Mouse (Mus musculus) stomach, embryonic 14.5 days (tissue): ENCODE results near the gene Lekr1. TPM values are rescaled to one million over a fixed set of nuclear protein-coding genes. Genes with fewer than 3 reads are reported as not detected.

Experiments used
- ATAC-seq: fragments of 200-750 bp; cut with Nextera tagmentation; 2 replicates; pipeline ENCODE4 v1.8.0; 2017; ENCODE audit warnings: low read depth, moderate TSS enrichment; ENCODE audit not compliant: insufficient number of reproducible peaks, insufficient read depth, low FRiP score
- H3K27ac ChIP-seq: fragments of 300-500 bp; sonication (generic); 2 replicates; pipeline ENCODE4 v1.5.1; 2014; ENCODE audit warnings: mild to moderate bottlenecking, low read length, moderate library complexity, mixed read lengths
- H3K27me3 ChIP-seq: fragments of 300-500 bp; sonication (generic); 2 replicates; pipeline ENCODE4 v1.6.1; 2014; ENCODE audit warnings: low read length, control low read depth, mixed read lengths; ENCODE audit not compliant: control insufficient read depth, insufficient read depth
- H3K36me3 ChIP-seq: fragments of 300-500 bp; sonication (generic); 2 replicates; pipeline ENCODE4 v1.6.1; 2014; ENCODE audit warnings: mild to moderate bottlenecking, control low read depth, low read length, moderate library complexity, mixed read lengths; ENCODE audit not compliant: control insufficient read depth, insufficient read depth
- H3K4me1 ChIP-seq: fragments of 300-500 bp; sonication (generic); 2 replicates; pipeline ENCODE4 v1.6.1; 2014; ENCODE audit warnings: low read length, control low read depth, mixed read lengths; ENCODE audit not compliant: control insufficient read depth, insufficient read depth
- H3K4me2 ChIP-seq: fragments of 300-500 bp; sonication (generic); replicated peaks from 2 replicates; pipeline ENCODE4 v1.6.1; 2014; ENCODE audit warnings: low read depth, low read length, control low read depth
- H3K4me3 ChIP-seq: fragments of 300-500 bp; sonication (generic); 2 replicates; pipeline ENCODE4 v1.5.1; 2014; ENCODE audit warnings: low read depth, low read length, control low read depth
- H3K9ac ChIP-seq: fragments of 300-500 bp; sonication (generic); replicated peaks from 2 replicates; pipeline ENCODE4 v1.6.1; 2014; ENCODE audit warnings: low read depth, mild to moderate bottlenecking, control low read depth, low read length, moderate library complexity, mixed read lengths
- H3K9me3 ChIP-seq: fragments of 300-500 bp; sonication (generic); 2 replicates; pipeline ENCODE4 v1.6.1; 2016; ENCODE audit warnings: low read depth, low read length, control low read depth; ENCODE audit not compliant: control insufficient read depth
- WGBS: fragments of 180-500 bp; shearing (Covaris S2); extraction: QIAGEN DNeasy Blood & Tissue Kit; methylation state at CpG from one replicate; pipeline ENCODE4 v1.1.7; 2014; 5-methylcytosine and 5-hydroxymethylcytosine counted together
- polyA plus RNA-seq: library from polyadenylated mRNA; unstranded; fragments of >200 nt; fragmentation: Nextera tagmentation; extraction: Ambion mirVana; gene quantifications from 2 replicates; pipeline ENCODE4 v1.2.1, GENCODE M21; 2014

The Lekr1 gene
- polyA plus RNA-seq, 1 experiment from 2014 or later, result 12.3 TPM

DNA sequence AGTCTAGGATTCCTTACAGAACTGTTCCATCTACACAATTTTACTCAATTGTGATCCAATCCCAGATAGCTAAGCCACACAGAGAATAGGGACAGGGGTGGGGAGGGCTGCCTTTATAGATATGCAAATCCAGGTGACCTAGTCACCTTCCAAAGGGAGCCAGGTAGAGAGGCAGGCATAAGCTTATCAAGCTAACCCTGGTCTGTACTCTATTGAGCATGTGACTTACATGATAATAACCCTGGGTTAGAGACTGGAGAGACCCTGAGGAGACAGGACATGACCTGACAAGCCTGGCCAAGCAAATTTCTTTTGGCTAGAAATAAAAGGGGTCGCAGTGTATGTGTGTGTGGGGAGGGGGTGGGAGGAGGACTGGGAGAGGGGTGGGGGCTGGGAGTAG lies 17.1 kb upstream of the Lekr1 start:
- peaks cover 13% of the 10 kb centered on the region for H3K4me1 ChIP-seq
- H3K4me2 ChIP-seq, result no peak overlapping the region
- no peak overlapping the region for H3K27ac ChIP-seq
- ATAC-seq, result peak; percentile 71; the same call in 1 of the 2 replicates
- no peaks in the 10 kb centered on the region for H3K9me3 ChIP-seq
- H3K4me3 ChIP-seq, result no peak overlapping the region
- no peaks in the 10 kb centered on the region for H3K27me3 ChIP-seq
- no peak overlapping the region for H3K9ac ChIP-seq
- no peaks in the 10 kb centered on the region for H3K36me3 ChIP-seq
- 75% methylated on average over 1 of the region's 1 CpGs for WGBS

DNA sequence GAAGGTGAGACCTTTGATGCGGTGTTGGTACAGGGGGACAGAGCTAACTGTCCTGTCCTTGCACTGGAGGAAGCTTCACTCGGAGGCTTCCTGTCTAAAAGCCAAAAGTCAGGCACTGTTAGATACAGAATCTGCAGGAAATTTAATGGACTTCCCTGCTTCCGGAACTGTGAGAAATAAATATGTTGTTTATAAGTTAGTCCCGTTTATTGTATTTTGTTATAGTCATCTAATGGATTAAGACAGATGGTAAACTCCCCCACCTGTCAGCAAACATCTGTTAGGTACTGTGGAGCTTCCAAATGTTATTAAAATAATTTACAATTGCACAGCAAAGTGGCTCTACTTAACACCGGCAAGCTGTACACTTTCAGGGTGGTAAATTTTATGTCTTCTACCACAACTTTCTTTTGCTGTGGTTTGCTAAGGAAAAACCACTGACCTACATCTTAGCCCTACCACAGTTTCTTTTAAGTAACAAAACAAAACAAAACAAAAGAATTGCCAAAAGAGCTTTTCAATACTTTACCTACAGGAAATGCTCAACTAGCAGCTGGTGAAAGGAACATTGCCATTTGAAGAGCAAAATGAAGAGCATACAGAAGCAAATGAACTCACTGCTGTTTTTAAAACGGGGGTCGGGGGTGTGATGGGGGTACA lies 15.7 kb upstream of the Lekr1 start:
- no peak for ATAC-seq
- WGBS, result 37% methylated on average over 7 of the region's 7 CpGs
- Histone ChIP-seq H3K4me3 (no peak overlapping the region), H3K4me1 (peaks cover 13% of the 10 kb centered on the region), H3K9ac (no peak overlapping the region), H3K9me3 (no peaks in the 10 kb centered on the region), H3K27ac (no peak overlapping the region), H3K27me3 (no peaks in the 10 kb centered on the region), H3K4me2 (no peak overlapping the region), H3K36me3 (no peaks in the 10 kb centered on the region)

DNA sequence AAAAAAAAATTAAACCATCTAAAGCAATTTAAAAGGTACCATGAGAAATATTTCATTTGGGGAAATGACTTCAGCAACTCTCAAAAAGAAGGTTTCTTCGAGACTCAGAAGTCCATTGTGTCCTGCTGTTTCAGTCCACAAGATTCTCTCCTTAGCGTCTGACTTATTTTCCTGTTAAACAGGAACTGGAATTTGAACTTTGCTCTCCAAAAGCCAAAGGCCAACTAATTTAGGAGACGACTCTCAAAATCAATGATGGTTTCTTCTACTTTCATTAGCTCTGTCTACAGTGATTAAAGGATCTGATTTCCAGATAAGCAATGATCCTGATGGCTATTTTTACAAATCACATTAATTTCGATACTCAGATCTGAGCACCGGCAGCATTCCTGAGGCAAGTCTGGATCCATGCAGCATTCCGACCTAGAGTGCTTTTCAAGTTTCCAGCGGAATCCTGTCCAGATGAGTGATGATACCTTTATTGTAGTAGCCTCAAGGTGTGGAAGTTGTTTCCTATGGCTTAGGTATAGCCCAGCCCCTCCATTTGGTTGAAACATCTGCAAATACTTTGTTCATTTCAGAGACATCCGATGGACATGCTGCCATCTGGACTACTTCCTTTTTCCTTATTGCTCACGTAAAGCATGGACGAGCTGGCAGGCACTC lies 11.4 kb upstream of the Lekr1 start:
- no peak overlapping the region for H3K27ac ChIP-seq
- no peak overlapping the region for H3K4me2 ChIP-seq
- no peaks in the 10 kb centered on the region for H3K36me3 ChIP-seq
- no peak for ATAC-seq
- H3K4me3 ChIP-seq, result no peak overlapping the region
- no peaks in the 10 kb centered on the region for H3K9me3 ChIP-seq
- 25% methylated on average over 10 of the region's 10 CpGs for WGBS
- H3K4me1 ChIP-seq, result peaks cover 3% of the 10 kb centered on the region; the same call in 1 of the 2 replicates
- H3K9ac ChIP-seq, result no peak overlapping the region
- H3K27me3 ChIP-seq, result no peaks in the 10 kb centered on the region

DNA sequence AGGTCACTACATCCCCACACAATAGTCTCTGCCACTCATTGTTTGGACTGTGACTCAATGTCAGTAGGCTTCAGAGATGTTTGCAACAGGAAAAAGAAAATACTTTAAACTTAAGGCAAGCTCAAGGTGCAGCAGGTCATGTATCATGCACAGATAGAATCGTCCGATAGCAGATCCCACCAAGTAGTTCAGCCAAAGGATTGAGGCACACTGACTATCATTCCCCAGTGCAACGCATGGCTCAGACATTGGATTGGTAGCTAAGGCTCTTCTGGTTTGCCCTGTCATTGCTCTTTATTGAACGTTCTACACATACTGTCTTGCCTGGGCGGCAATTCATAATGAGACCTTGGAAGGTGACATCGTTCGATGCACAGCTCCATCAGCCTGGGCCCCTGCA lies 9.6 kb upstream of the Lekr1 start:
- no peaks in the 10 kb centered on the region for H3K27me3 ChIP-seq
- no peak overlapping the region for H3K27ac ChIP-seq
- H3K9ac ChIP-seq, result no peak overlapping the region
- H3K9me3 ChIP-seq, result no peaks in the 10 kb centered on the region
- no peaks in the 10 kb centered on the region for H3K4me1 ChIP-seq
- 69% methylated on average over 7 of the region's 7 CpGs for WGBS
- ATAC-seq, result no peak
- H3K4me2 ChIP-seq, result no peak overlapping the region
- H3K36me3 ChIP-seq, result no peaks in the 10 kb centered on the region
- H3K4me3 ChIP-seq, result no peak overlapping the region

DNA sequence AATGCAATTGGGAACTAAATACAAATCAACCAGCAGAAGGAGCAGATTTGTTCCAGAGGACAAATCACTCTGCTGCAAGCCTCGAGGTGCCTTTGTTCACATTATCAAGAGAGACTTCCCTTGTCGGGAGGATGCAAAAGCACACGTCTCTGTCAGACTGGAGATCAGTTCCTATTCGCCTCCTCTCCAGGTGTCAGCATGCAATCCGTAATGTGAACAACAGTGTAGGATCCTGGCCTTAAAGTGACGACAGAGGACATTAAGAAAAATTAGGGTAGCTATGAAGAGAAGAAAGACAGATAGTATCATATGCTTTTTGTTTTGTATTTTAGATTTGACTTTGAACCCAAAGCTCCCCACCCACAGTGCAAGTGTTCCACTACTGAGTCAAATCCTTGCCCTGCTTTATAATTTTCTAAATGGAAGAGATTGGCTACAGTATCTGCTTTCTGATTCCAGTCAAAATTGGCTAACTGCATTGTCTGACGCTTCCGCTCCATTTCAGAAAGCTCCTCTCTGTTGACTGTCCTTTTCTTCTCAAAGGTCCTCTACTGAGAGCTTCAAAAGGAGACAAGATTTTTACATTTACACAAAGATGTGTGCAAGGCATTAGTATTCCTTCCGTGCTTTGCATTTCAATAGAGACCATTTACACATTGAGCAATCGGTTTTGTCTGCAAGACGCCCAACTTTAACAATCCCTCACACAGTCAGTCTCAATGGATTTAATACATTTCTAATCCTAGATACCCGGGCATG lies 8.9 kb upstream of the Lekr1 start:
- H3K4me3 ChIP-seq, result no peak overlapping the region
- H3K9ac ChIP-seq, result no peak overlapping the region
- H3K27ac ChIP-seq, result no peak overlapping the region
- no peaks in the 10 kb centered on the region for H3K9me3 ChIP-seq
- no peak overlapping the region for H3K4me2 ChIP-seq
- no peaks in the 10 kb centered on the region for H3K27me3 ChIP-seq
- no peaks in the 10 kb centered on the region for H3K4me1 ChIP-seq
- H3K36me3 ChIP-seq, result no peaks in the 10 kb centered on the region
- WGBS, result 59% methylated on average over 12 of the region's 12 CpGs
- ATAC-seq, result no peak

DNA sequence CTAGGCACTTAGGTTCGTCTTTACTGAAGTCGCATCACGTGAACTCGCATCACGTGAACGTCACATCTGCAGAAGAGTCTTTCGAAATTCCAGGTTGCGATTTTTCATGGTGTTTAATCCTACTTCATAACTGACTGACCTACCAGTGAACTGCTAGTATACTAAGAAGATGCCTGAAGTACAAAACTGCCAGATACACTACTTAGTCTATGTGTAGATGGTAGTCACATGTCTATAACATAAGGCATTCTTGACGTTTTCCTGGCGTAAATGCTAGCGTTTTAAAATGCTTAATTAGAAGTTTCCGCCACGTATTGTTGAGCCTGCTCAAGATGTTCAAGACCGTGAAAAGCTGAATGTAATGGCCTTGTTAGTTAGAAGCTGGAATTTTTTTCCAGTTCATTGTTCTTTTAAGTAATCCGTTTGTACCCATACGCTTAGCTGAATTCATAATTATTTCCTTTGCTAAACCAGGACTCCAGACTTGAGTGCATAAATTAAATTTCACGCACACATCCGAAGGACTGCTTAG lies 7.9 kb upstream of the Lekr1 start:
- Histone ChIP-seq H3K4me1 (no peaks in the 10 kb centered on the region), H3K4me3 (peak overlapping the region; percentile 59), H3K4me2 (peak overlapping the region; percentile 87), H3K9ac (0 out of 2 replicates have a peak overlapping the region, but pooled peaks have one; percentile 65), H3K27me3 (no peaks in the 10 kb centered on the region), H3K36me3 (no peaks in the 10 kb centered on the region), H3K27ac (0 out of 2 replicates have a peak overlapping the region, but pooled peaks have one; percentile 92), H3K9me3 (no peaks in the 10 kb centered on the region)
- ATAC-seq, result no peak
- WGBS, result 32% methylated on average over 18 of the region's 18 CpGs

DNA sequence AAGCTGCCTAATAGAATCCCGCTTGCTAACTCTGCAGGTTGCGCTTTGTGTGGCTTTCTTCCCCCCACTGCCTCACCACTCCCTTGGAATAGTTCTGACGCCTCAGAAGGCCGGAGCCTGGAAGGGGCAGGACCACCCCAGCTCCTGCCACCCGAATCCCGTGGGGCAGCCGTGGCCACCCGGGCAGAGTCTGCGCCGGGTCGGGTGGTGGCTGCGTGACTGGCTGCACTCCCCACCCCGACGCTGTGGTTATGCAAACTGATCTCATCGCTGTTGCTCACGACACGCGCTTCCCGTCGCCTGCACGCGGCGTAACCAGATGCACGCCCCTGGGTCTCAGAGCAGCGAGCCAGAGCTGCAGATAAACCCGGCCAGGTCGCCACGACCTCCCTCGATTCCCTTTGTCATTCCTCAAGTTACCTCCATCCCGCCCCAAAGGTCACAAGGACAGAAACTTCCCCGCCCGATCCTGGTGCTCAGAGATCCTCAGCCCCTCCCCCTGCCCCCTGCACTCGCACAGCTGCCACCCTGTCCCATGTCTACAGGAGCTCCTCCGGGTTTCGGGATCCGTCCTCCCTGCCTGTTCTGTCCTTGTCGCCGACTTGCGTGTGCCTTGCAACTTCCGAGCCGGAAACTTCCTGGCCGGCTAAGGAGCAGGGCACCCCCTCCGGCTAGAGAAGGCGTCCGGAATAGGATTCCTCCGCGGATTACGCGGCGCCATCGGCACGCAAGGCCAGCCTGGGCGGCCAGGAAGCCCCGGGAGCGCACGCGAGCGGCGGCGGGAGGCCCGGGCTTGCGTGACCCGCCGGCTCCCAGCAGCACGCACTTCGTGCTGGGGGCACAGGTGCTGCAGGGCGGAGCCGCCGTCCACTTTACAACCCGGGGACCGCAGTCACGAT lies 7.1 kb upstream of the Lekr1 start:
- Histone ChIP-seq H3K36me3 (no peaks in the 10 kb centered on the region), H3K9me3 (no peaks in the 10 kb centered on the region), H3K27me3 (no peaks in the 10 kb centered on the region), H3K4me2 (peak overlapping the region; percentile 87), H3K4me3 (peak overlapping the region; percentile 59), H3K9ac (peak overlapping the region; percentile 65), H3K4me1 (no peaks in the 10 kb centered on the region), H3K27ac (peak overlapping the region; percentile 92)
- under 1% methylated on average over 72 of the region's 72 CpGs for WGBS
- ATAC-seq, result peak; percentile 78

DNA sequence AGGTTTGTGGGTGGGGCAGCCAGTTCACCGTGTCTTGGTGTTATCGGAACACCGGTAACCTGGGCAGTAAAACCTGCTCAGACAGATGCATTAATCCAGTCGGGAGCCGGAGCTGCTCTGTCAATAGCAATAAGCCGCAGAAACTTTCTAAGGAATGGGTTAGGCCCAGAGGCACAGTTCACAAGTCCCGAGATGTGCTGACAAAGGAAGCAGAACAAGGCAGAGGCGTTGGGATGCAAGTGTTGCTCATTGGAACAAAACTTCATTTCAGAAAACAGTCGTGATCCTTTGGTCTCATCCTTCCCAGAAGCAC lies 6.5 kb upstream of the Lekr1 start:
- no peaks in the 10 kb centered on the region for H3K27me3 ChIP-seq
- 2% methylated on average over 9 of the region's 9 CpGs for WGBS
- peak overlapping the region; percentile 65 for H3K9ac ChIP-seq
- peak overlapping the region; percentile 87 for H3K4me2 ChIP-seq
- no peaks in the 10 kb centered on the region for H3K36me3 ChIP-seq
- peak overlapping the region; percentile 92 for H3K27ac ChIP-seq
- H3K9me3 ChIP-seq, result no peaks in the 10 kb centered on the region
- H3K4me1 ChIP-seq, result no peaks in the 10 kb centered on the region
- peak; percentile 51; the same call in 1 of the 2 replicates for ATAC-seq
- H3K4me3 ChIP-seq, result peak overlapping the region; percentile 59
